Mouse (Mus musculus) forebrain, embryonic 15.5 days (tissue): ENCODE measurements around the gene Ppp2ca. TPM values are rescaled to one million over a fixed set of nuclear protein-coding genes. Genes with fewer than 3 reads are reported as not detected.
A peak's percentile ranks its signal among the peaks of the same experiment; 100 is the strongest.
"Not testable (repeated sequence)": the region's sequence is repeated elsewhere in the genome, so short reads cannot be mapped to it uniquely, and the experiment has no call there.

Experiments used
- ATAC-seq: fragments of 200-750 bp; cut with Nextera tagmentation; replicated peaks from 2 replicates; pipeline ENCODE4 v1.8.0; 2017; ENCODE audit warnings: mild to moderate bottlenecking, moderate TSS enrichment, moderate library complexity
- H3K27ac ChIP-seq: fragments of 300-500 bp; sonication (generic); replicated peaks from 2 replicates; pipeline ENCODE4 v1.5.1; 2015; ENCODE audit warnings: mild to moderate bottlenecking, inconsistent platforms
- H3K27me3 ChIP-seq: fragments of 300-500 bp; sonication (generic); 2 replicates; pipeline ENCODE4 v1.6.1; 2015; ENCODE audit warnings: inconsistent platforms
- H3K36me3 ChIP-seq: fragments of 300-500 bp; sonication (generic); 2 replicates; pipeline ENCODE4 v1.6.1; 2015; ENCODE audit warnings: mild to moderate bottlenecking, inconsistent platforms
- H3K4me1 ChIP-seq: fragments of 300-500 bp; sonication (generic); 2 replicates; pipeline ENCODE4 v1.6.1; 2015; ENCODE audit warnings: inconsistent platforms
- H3K4me2 ChIP-seq: fragments of 300-500 bp; sonication (generic); replicated peaks from 2 replicates; pipeline ENCODE4 v1.6.1; 2015; ENCODE audit warnings: mild to moderate bottlenecking, inconsistent platforms
- H3K4me3 ChIP-seq: fragments of 300-500 bp; sonication (generic); 2 replicates; pipeline ENCODE4 v1.5.1; 2015; ENCODE audit warnings: mild to moderate bottlenecking, inconsistent platforms
- H3K9ac ChIP-seq: fragments of 300-500 bp; sonication (generic); replicated peaks from 2 replicates; pipeline ENCODE4 v1.6.1; 2015; ENCODE audit warnings: mild to moderate bottlenecking, inconsistent platforms
- H3K9me3 ChIP-seq: fragments of 300-500 bp; sonication (generic); 2 replicates; pipeline ENCODE4 v1.6.1; 2016; ENCODE audit warnings: inconsistent platforms
- WGBS: fragments of 180-500 bp; shearing (Covaris S2); methylation state at CpG from one replicate; pipeline ENCODE4 v1.1.7; 2015; ENCODE audit warnings: mixed read lengths; 5-methylcytosine and 5-hydroxymethylcytosine counted together
- polyA plus RNA-seq: library from polyadenylated mRNA; unstranded; fragments of >200 nt; fragmentation: Nextera tagmentation; extraction: Ambion mirVana; gene quantifications from 2 replicates; pipeline ENCODE4 v1.2.1, GENCODE M21; 2015

Ppp2ca gene
- polyA plus RNA-seq, 1 experiment from 2014 or later: 129 TPM

- H3K9me3 ChIP-seq: no peaks in the 10 kb centered on the region
- ATAC-seq: no peak
- no peak overlapping the region for H3K9ac ChIP-seq
- H3K27me3 ChIP-seq: no peaks in the 10 kb centered on the region
- H3K4me3 ChIP-seq: no peak overlapping the region
- H3K4me2 ChIP-seq: no peak overlapping the region
- 98% methylated on average over 4 of the region's 4 CpGs for WGBS
- H3K27ac ChIP-seq: no peak overlapping the region
- peaks cover 53% of the 10 kb centered on the region for H3K36me3 ChIP-seq
- H3K4me1 ChIP-seq: no peaks in the 10 kb centered on the region
Observed at GRCm38 (mm10) chr11:52124468-52124867, 26.0 kb downstream of the Ppp2ca start.

GRCm38 (mm10) chr11:52127169-52127568 lies 28.7 kb downstream of the Ppp2ca start:
- Histone ChIP-seq H3K4me1 (no peaks in the 10 kb centered on the region), H3K27ac (no peak overlapping the region), H3K9ac (no peak overlapping the region), H3K27me3 (no peaks in the 10 kb centered on the region), H3K9me3 (no peaks in the 10 kb centered on the region), H3K36me3 (peaks cover 28% of the 10 kb centered on the region), H3K4me2 (no peak overlapping the region), H3K4me3 (no peak overlapping the region)
- ATAC-seq: no peak
- WGBS: 63% methylated on average over 3 of the region's 3 CpGs

DNA sequence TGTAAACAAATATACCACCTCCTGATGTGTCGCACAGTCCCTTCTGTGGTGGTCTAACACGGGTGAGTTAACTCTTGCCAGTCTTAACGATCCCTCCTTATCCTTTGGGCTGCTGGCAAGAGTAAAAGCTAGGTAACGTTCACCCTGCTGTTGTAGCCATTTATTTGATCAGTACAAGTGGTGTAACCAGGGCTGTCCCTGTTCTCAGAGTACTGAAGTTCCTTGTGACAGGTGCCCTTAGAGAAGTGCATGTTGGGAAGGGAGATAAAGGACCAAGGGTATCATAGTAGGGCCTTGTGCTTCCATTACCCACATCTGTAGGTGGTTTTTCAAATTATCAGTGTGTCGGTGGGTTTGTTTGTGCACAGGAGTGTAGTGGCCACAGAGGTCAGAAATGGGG lies 29.3 kb downstream of the Ppp2ca start:
- Histone ChIP-seq H3K9me3 (no peaks in the 10 kb centered on the region), H3K4me3 (no peak overlapping the region), H3K9ac (no peak overlapping the region), H3K4me1 (no peaks in the 10 kb centered on the region), H3K36me3 (peaks cover 23% of the 10 kb centered on the region), H3K27ac (no peak overlapping the region), H3K4me2 (no peak overlapping the region), H3K27me3 (no peaks in the 10 kb centered on the region)
- 74% methylated on average over 5 of the region's 5 CpGs for WGBS
- ATAC-seq: no peak

- Histone ChIP-seq H3K9me3 (no peaks in the 10 kb centered on the region), H3K9ac (no peak overlapping the region), H3K27me3 (no peaks in the 10 kb centered on the region), H3K4me3 (no peak overlapping the region), H3K27ac (peak overlapping the region; percentile 15; the same call in 1 of the 2 replicates), H3K4me2 (no peak overlapping the region), H3K4me1 (no peaks in the 10 kb centered on the region), H3K36me3 (peaks cover 18% of the 10 kb centered on the region)
- ATAC-seq: no peak; the same call in 1 of the 2 replicates
- 67% methylated on average over 5 of the region's 5 CpGs for WGBS
Observed at GRCm38 (mm10) chr11:52128316-52129061, 30.0 kb downstream of the Ppp2ca start.

DNA sequence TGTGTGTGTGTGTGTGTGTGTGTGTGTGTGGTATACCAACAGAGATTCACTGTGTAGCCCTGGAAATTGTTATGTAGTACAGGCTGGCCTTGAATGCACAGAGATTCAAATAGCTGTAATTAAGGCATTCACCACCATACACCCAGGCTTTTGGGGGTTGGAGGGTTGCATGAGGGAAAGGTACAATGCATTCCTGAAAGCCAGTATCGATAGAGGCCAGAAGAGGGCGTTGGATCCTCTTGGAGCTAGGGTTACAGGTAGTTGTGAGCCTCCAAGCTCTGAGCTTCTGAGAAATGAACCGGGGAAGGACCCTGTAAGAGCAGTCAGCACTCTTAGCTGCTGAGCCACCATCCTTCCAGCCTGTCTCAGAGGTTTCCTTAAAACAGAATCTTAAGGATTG lies 30.7 kb downstream of the Ppp2ca start:
- Histone ChIP-seq H3K36me3 (peaks cover 12% of the 10 kb centered on the region), H3K9me3 (no peaks in the 10 kb centered on the region), H3K9ac (no peak overlapping the region), H3K4me2 (no peak overlapping the region), H3K4me3 (no peak overlapping the region), H3K27ac (peak overlapping the region; percentile 15; the same call in 1 of the 2 replicates), H3K4me1 (no peaks in the 10 kb centered on the region), H3K27me3 (no peaks in the 10 kb centered on the region)
- WGBS: 29% methylated on average over 3 of the region's 3 CpGs
- ATAC-seq: no peak

DNA sequence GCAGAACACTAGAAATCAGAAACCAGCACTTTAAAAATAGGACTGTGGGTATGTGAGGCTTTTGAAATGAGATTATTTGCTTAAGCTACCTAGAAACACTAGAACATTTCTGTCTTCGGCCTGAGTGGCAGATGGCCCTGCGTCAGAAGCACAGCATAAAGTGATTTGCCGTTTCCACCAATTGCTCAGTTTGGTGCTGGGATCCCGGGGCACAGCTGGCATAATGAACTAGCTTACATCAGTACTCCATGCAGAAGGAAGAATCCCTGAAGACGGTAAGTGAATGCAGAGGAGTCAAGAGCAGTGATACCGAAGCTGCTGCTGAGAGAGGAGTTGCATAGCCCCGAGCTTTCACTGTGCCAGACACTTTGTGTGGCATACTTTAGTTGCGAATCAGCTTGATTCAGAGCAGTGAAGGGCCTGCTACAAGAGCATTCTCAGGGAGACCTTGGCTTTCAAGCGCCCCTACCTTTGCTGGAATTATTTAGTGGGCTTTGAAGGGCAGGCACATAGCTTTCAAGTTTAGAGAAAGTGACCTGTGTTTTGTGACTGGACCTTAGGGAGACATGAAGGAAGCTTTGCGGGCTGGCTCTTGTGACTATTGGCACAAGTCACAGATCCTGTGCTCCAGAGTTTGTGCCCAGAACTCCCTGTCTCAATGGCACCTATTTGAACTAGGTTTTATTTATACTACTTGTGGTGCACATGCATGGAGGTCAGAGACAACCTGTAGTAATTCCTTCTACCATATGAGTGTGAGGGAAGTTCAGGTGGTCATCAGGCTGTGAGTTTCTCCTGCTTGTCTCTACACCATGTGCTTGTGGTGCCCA lies 31.4 kb downstream of the Ppp2ca start:
- Histone ChIP-seq H3K4me1 (no peaks in the 10 kb centered on the region), H3K9me3 (no peaks in the 10 kb centered on the region), H3K27ac (no peak overlapping the region), H3K4me2 (no peak overlapping the region), H3K36me3 (peaks cover 7% of the 10 kb centered on the region; the same call in 1 of the 2 replicates), H3K9ac (no peak overlapping the region), H3K4me3 (no peak overlapping the region), H3K27me3 (no peaks in the 10 kb centered on the region)
- no peak for ATAC-seq
- WGBS: 77% methylated on average over 10 of the region's 10 CpGs

GRCm38 (mm10) chr11:52130451-52131068 lies 32.1 kb downstream of the Ppp2ca start:
- H3K4me2 ChIP-seq: no peak overlapping the region
- no peaks in the 10 kb centered on the region for H3K4me1 ChIP-seq
- H3K9ac ChIP-seq: no peak overlapping the region
- no peak for ATAC-seq
- H3K27ac ChIP-seq: no peak overlapping the region
- H3K36me3 ChIP-seq: peaks cover under 1% of the 10 kb centered on the region; the same call in 1 of the 2 replicates
- H3K27me3 ChIP-seq: no peaks in the 10 kb centered on the region
- H3K9me3 ChIP-seq: no peaks in the 10 kb centered on the region
- WGBS: 83% methylated on average over 7 of the region's 7 CpGs
- no peak overlapping the region for H3K4me3 ChIP-seq

DNA sequence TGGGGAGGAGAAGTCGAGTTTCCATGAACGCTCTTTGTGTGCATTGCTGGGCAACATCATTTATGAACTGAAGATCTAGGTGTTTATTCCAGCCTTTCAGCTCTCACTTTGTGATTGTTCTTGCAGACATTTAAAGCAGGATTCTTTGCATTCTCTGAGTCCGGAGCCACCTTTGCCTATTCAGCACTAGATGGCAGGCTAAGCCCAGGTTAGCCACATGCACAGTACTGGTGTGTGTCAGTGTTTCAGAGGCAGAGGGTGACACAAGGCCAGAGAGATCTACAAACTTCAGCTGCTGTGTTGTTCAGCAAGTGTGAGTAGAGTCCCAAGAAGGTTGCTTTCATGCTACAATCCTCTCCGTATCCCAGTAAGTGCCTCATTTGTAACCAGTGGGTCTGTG lies 45.2 kb downstream of the Ppp2ca start:
- not testable (repeated sequence) for H3K4me2 ChIP-seq, H3K9me3 ChIP-seq, H3K36me3 ChIP-seq, H3K4me1 ChIP-seq, H3K9ac ChIP-seq, H3K4me3 ChIP-seq, H3K27me3 ChIP-seq, H3K27ac ChIP-seq
- WGBS: 41% methylated on average over 4 of the region's 4 CpGs
- 0 out of 2 replicates have a peak, but pooled peaks have one; percentile 48 for ATAC-seq

DNA sequence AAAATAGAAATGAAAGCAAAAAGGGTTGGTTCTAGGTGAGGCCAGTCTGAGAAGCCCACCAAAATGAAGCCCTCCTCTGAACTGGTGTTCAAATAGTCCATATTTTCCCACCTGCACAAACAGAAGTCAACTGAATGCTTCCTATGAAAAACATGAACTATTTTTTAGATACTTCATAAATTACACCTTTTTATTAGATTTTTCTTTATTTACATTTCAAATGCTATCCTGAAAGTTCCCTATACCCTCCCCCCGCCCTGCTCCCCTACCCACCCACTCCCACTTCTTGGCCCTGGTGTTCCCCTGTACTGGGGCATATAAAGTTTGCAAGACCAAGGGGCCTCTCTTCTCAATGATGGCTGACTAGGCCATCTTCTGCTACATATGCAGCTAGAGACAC lies 46.9 kb downstream of the Ppp2ca start, which contains the start of gene Olfr1373:
Gene Olfr1373 (minus strand): TSS at position 101 of the 400 bp plus-strand sequence.
- not testable (repeated sequence) for H3K4me3 ChIP-seq, ATAC-seq, H3K9ac ChIP-seq, H3K9me3 ChIP-seq, H3K4me1 ChIP-seq, H3K27me3 ChIP-seq, H3K4me2 ChIP-seq, H3K36me3 ChIP-seq, H3K27ac ChIP-seq
- 92% methylated on average over 1 of the region's 1 CpGs for WGBS

DNA sequence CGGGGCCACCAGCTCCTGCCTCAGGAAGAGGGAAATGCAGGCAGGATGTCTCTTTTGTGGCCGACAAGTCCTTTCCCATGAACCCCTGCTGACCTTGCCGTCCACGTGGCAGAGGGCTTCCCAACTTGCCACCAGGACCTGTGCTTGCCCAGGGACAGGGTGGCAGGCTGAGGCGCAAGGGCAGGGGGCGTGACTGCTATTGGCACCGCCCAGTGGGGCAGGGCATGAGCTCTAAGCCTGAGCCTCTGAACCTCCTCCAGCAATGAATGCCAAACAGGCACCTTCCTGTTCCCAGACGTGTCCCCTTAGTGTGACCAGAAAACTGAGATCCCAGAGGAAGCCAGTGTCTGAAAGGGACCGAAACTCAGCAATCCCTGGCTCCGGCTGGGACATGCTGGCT lies 65.4 kb downstream of the Ppp2ca start:
- peaks cover 17% of the 10 kb centered on the region for H3K27me3 ChIP-seq
- no peaks in the 10 kb centered on the region for H3K9me3 ChIP-seq
- H3K36me3 ChIP-seq: no peaks in the 10 kb centered on the region
- H3K27ac ChIP-seq: no peak overlapping the region
- peaks cover 10% of the 10 kb centered on the region for H3K4me1 ChIP-seq
- ATAC-seq: no peak
- no peak overlapping the region for H3K9ac ChIP-seq
- H3K4me3 ChIP-seq: no peak overlapping the region
- 42% methylated on average over 10 of the region's 10 CpGs for WGBS
- no peak overlapping the region for H3K4me2 ChIP-seq

DNA sequence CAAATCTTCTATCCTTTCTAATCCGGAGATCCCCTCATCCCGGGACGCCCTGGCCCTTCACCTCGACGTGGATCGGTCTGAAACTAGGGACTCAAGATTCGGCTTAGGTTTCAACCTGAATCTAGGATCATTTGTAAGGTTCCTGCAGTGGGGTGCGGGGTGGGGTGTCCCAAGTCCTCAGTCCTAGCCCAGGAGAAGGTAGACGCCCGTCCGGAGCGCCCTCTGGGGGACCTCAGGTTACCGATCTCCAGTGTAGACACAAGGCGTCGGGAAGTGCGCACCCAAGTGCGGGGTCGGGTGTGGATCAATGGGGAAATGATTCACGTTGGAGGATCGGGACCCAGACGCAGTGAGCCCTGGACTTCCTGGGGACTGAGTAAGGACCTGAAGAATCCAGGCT lies 68.6 kb downstream of the Ppp2ca start:
- no peaks in the 10 kb centered on the region for H3K9me3 ChIP-seq
- H3K27ac ChIP-seq: no peak overlapping the region
- no peak for ATAC-seq
- no peaks in the 10 kb centered on the region for H3K36me3 ChIP-seq
- 1% methylated on average over 21 of the region's 21 CpGs for WGBS
- H3K4me2 ChIP-seq: no peak overlapping the region
- H3K4me3 ChIP-seq: no peak overlapping the region
- H3K9ac ChIP-seq: no peak overlapping the region
- H3K4me1 ChIP-seq: peaks cover 10% of the 10 kb centered on the region
- peaks cover 26% of the 10 kb centered on the region for H3K27me3 ChIP-seq

DNA sequence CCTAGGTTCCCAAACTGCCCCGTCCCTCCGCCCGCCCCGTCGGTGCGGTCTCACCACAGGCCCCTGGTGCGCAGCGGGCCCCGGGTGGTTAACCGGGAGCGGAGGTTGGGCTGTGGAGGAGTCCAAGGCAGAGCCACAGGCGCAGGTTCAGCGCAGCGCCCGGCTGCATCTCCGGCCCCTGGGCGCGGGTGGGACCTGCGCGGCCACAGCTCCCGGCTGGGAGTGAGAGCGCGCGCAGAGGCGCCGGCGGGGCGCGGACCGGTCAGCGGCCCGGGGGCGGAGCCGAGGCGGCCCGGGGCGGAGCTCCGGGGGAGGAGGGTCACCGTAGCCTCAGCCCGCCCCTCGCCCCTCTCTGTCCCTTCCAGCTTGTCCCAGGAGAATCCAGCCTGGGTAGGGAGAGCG lies 69.4 kb downstream of the Ppp2ca start:
- Histone ChIP-seq H3K4me3 (peak overlapping the region; percentile 37), H3K27me3 (peaks cover 26% of the 10 kb centered on the region), H3K4me1 (peaks cover 10% of the 10 kb centered on the region), H3K4me2 (peak overlapping the region; percentile 56)
- H3K36me3 ChIP-seq, H3K27ac ChIP-seq, H3K9ac ChIP-seq, H3K9me3 ChIP-seq: not testable (repeated sequence)
- ATAC-seq: peak; percentile 43; the same call in 1 of the 2 replicates
- WGBS: under 1% methylated on average over 31 of the region's 42 CpGs
